Mouse (Mus musculus): Measurements from ENCODE around the gene Nav2. TPM values are rescaled to one million over a fixed set of nuclear protein-coding genes. Genes with fewer than 3 reads are reported as not detected.

Gene Nav2
- polyA plus RNA-seq, 1 experiment = 21.9 TPM

DNA sequence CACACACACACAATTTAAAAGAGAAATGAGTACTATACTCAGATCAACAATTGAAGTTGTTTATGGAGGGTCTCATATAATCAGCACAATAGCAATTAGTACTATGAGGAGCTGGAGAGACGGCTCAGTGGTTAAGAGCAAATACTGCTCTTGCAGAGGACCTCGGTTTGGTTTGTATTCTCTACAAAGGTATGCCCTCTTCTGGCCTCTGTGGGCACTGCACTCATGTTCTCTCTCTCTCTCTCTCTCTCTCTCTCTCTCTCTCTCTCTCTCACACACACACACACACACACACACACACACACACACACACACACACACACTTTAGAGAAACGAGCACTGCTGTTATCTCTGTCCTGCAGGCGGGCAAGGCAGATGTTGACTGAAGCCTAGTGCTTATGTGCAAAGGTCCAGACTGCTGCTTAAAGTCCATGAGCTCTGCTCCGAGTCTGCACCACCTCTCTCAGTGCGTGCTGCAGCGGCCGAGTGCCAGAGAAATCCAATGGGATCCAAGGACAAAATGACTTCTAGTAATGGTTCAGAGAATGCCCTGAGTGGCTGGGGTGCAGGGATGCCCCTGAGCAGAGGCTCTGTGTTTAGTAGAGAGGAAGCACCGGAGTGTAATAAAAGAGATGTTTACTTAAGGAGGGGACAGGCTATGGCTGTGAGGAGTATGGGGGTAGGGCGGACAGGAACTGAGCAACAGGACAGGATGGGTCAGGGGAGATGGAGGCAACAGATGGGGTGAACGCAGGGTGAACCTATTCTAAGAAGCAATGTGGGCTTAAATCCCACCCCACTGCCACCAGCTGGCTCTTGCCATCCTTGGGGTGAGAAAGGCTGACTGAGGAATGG, 375.2 kb downstream of the Nav2 start:
- no peak overlapping the region for H3K4me2 ChIP-seq (ENCODE audit: low read depth)
- H3K36me3 ChIP-seq (ENCODE audit: control insufficient read depth, insufficient read depth) = no peaks in the 10 kb centered on the region
- H3K27me3 ChIP-seq (ENCODE audit: control insufficient read depth, insufficient read depth, insufficient read length) = no peaks in the 10 kb centered on the region
- H3ac ChIP-seq (ENCODE audit: control insufficient read depth, insufficient read length) = no peak overlapping the region
- H3K79me2 ChIP-seq (ENCODE audit: control insufficient read depth, insufficient read depth) = no peaks in the 10 kb centered on the region
- TF ChIP-seq TCF12 (IDR thresholded peaks at IDR 0.05; ENCODE audit: insufficient read depth, poor library complexity, severe bottlenecking) (no peak), POLR2A (IDR thresholded peaks at IDR 0.05; ENCODE audit: insufficient read length, low read depth) (no peak), USF1 (IDR thresholded peaks at IDR 0.05; ENCODE audit: low read depth) (no peak)
- no peak overlapping the region for H3K4me3 ChIP-seq

DNA sequence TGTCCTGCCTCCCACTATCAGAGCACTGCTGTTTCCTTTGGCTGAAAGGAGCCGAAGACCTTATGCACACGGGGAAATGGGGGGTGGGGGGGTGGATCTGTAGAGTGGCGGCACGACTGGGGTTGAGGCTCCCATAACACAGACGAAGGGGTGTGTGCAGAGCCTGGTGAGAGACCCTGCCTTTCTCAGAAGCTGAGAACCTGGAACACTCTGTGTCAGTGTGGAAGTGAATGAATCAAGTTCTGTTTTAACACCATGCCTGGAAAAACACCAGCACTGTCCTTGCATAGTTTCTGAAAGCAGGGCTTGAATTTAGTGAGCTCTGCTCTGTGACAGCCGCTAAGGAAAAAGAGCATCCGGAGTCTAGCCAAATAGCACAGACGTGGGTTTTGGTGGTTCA, 379.7 kb downstream of the Nav2 start:
- H3K36me3 ChIP-seq (ENCODE audit: control insufficient read depth, insufficient read depth) = no peaks in the 10 kb centered on the region
- no peak overlapping the region for H3K4me3 ChIP-seq
- H3K79me2 ChIP-seq (ENCODE audit: control insufficient read depth, insufficient read depth) = no peaks in the 10 kb centered on the region
- no peaks in the 10 kb centered on the region for H3K27me3 ChIP-seq (ENCODE audit: control insufficient read depth, insufficient read depth, insufficient read length)
- H3K4me2 ChIP-seq (ENCODE audit: low read depth) = no peak overlapping the region
- H3ac ChIP-seq (ENCODE audit: control insufficient read depth, insufficient read length) = no peak overlapping the region
- TF ChIP-seq TCF12 (IDR thresholded peaks at IDR 0.05; ENCODE audit: insufficient read depth, poor library complexity, severe bottlenecking) = no peak
- TF ChIP-seq SRF (IDR thresholded peaks at IDR 0.05; ENCODE audit: control insufficient read depth, insufficient read length, low read depth) = no peak

DNA sequence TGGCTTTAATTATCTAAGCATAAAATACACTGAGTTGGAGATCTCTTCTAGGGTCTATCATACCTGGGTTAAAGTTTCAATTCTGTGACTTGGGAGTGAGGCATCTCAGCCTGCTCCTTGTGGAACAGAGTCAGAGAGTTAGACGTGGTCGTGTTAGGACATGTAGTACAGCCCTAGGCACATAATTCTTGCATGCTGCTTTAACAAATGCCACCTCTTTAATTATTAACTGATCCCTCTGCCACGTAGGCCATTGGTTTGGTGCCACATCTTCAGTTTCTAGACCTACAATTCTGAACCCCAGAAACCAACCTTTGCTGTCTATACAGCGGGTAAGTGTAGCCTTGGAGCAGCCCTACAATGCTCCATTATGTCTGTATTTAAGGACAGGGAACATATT, 381.8 kb downstream of the Nav2 start:
- Histone ChIP-seq H3ac (ENCODE audit: control insufficient read depth, insufficient read length) (no peak overlapping the region), H3K79me2 (ENCODE audit: control insufficient read depth, insufficient read depth) (no peaks in the 10 kb centered on the region), H3K4me3 (no peak overlapping the region), H3K4me2 (ENCODE audit: low read depth) (no peak overlapping the region), H3K27me3 (ENCODE audit: control insufficient read depth, insufficient read depth, insufficient read length) (no peaks in the 10 kb centered on the region), H3K36me3 (ENCODE audit: control insufficient read depth, insufficient read depth) (no peaks in the 10 kb centered on the region)
- TF ChIP-seq SRF (IDR thresholded peaks at IDR 0.05; ENCODE audit: control insufficient read depth, insufficient read length, low read depth) = no peak
- no peak for TF ChIP-seq POLR2AphosphoS2 (IDR thresholded peaks at IDR 0.05; ENCODE audit: insufficient read length, low read depth)
- TF ChIP-seq MAX (IDR thresholded peaks at IDR 0.05; ENCODE audit: low read depth) = no peak
- no peak for TF ChIP-seq CEBPB (IDR thresholded peaks at IDR 0.05; ENCODE audit: insufficient read depth, poor library complexity, severe bottlenecking)
- no peak for TF ChIP-seq E2F4 (IDR thresholded peaks at IDR 0.05; ENCODE audit: insufficient read depth)
- TF ChIP-seq TCF3 (IDR thresholded peaks at IDR 0.05; ENCODE audit: insufficient read length, low read depth) = no peak
- TF ChIP-seq USF1 (IDR thresholded peaks at IDR 0.05; ENCODE audit: low read depth) = no peak
- no peak for TF ChIP-seq REST (IDR thresholded peaks at IDR 0.05; ENCODE audit: insufficient read depth, insufficient read length)
- no peak for TF ChIP-seq POLR2A (IDR thresholded peaks at IDR 0.05; ENCODE audit: insufficient read length, low read depth)

DNA sequence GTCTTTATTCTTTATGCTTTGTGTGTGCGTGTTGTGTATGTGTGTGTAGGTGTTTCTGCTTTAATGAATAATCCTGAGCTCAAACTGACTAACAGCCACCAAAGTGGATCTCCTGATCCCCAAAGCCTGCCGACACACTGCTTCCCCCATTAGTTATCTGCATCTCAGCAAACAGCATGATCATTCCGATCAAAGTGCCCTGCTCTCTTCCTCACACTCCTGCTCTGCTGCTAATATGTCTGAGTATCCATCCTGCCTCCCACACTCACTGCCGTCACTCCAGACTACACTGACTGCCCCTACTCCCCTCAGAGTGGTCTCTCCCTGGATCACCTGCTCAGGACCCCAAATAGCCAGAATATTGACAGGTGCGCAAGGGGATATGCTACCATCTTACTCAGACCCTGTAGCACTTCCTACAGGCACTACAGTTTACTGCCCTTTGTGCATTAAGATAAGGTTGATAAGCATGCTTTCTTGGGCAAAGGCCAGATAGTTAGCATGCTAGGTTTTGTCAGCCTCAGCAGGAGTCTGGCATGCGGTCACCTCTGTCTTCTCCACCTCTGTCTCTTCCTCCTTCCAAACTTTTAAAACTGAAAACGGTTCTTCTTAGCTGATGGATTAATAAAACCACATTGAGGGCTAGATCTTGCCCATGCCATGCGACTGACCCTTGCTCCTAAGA, 382.8 kb downstream of the Nav2 start:
- H3K4me3 ChIP-seq = no peak overlapping the region
- H3K27me3 ChIP-seq (ENCODE audit: control insufficient read depth, insufficient read depth, insufficient read length) = no peaks in the 10 kb centered on the region
- H3ac ChIP-seq (ENCODE audit: control insufficient read depth, insufficient read length) = no peak overlapping the region
- no peaks in the 10 kb centered on the region for H3K36me3 ChIP-seq (ENCODE audit: control insufficient read depth, insufficient read depth)
- no peaks in the 10 kb centered on the region for H3K79me2 ChIP-seq (ENCODE audit: control insufficient read depth, insufficient read depth)
- TF ChIP-seq REST (IDR thresholded peaks at IDR 0.05; ENCODE audit: insufficient read depth, insufficient read length) (no peak), SRF (IDR thresholded peaks at IDR 0.05; ENCODE audit: control insufficient read depth, insufficient read length, low read depth) (no peak), CEBPB (IDR thresholded peaks at IDR 0.05; ENCODE audit: insufficient read depth, poor library complexity, severe bottlenecking) (no peak), USF1 (IDR thresholded peaks at IDR 0.05; ENCODE audit: low read depth) (no peak), TCF3 (IDR thresholded peaks at IDR 0.05; ENCODE audit: insufficient read length, low read depth) (no peak), TCF12 (IDR thresholded peaks at IDR 0.05; ENCODE audit: insufficient read depth, poor library complexity, severe bottlenecking) (no peak), POLR2A (IDR thresholded peaks at IDR 0.05; ENCODE audit: insufficient read length, low read depth) (no peak), POLR2AphosphoS2 (IDR thresholded peaks at IDR 0.05; ENCODE audit: insufficient read length, low read depth) (no peak), MAX (IDR thresholded peaks at IDR 0.05; ENCODE audit: low read depth) (no peak), MYOD1 (IDR thresholded peaks at IDR 0.05; ENCODE audit: control insufficient read depth in 1 of 3, insufficient read length in 2 of 3, low read depth in 2 of 3) (no peak)
- H3K4me2 ChIP-seq (ENCODE audit: low read depth) = no peak overlapping the region

DNA sequence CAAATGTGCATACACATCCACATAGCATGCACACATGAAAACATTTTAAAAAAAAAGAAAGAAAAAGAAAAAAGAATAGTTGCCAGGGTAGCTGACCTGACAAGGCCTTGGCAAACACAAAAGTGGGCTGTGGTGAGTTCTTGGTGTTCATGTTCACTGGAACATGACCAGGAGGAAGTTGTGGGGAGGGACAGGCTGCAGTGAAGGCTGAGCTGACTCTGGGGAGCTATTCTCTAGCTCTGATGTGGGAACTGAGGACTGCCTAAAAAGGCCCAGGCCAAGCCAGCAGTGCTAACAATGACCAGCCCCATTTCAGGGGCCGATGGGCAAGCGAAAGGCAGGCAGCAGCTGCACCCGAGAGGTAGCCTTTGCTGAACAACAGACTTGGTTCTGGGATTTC, 388.6 kb downstream of the Nav2 start:
- H3K36me3 ChIP-seq (ENCODE audit: control insufficient read depth, insufficient read depth) = no peaks in the 10 kb centered on the region
- no peak overlapping the region for H3K4me3 ChIP-seq
- no peak overlapping the region for H3K4me2 ChIP-seq (ENCODE audit: low read depth)
- H3ac ChIP-seq (ENCODE audit: control insufficient read depth, insufficient read length) = no peak overlapping the region
- no peaks in the 10 kb centered on the region for H3K79me2 ChIP-seq (ENCODE audit: control insufficient read depth, insufficient read depth)
- TF ChIP-seq USF1 (IDR thresholded peaks at IDR 0.05; ENCODE audit: low read depth) = no peak
- no peak for TF ChIP-seq SRF (IDR thresholded peaks at IDR 0.05; ENCODE audit: control insufficient read depth, insufficient read length, low read depth)
- TF ChIP-seq REST (IDR thresholded peaks at IDR 0.05; ENCODE audit: insufficient read depth, insufficient read length) = no peak
- no peak for TF ChIP-seq TCF12 (IDR thresholded peaks at IDR 0.05; ENCODE audit: insufficient read depth, poor library complexity, severe bottlenecking)
- TF ChIP-seq MYOG (IDR thresholded peaks at IDR 0.05; ENCODE audit: control insufficient read depth in 1 of 3, insufficient read depth in 1 of 3, insufficient read length in 2 of 3, low read depth in 2 of 3) = no peak
- TF ChIP-seq TCF3 (IDR thresholded peaks at IDR 0.05; ENCODE audit: insufficient read length, low read depth) = no peak
- no peak for TF ChIP-seq POLR2A (IDR thresholded peaks at IDR 0.05; ENCODE audit: insufficient read length, low read depth)
- no peak for TF ChIP-seq E2F4 (IDR thresholded peaks at IDR 0.05; ENCODE audit: insufficient read depth)
- no peak for TF ChIP-seq MYOD1 (IDR thresholded peaks at IDR 0.05; ENCODE audit: control insufficient read depth in 1 of 3, insufficient read length in 2 of 3, low read depth in 2 of 3)
- no peak for TF ChIP-seq POLR2AphosphoS2 (IDR thresholded peaks at IDR 0.05; ENCODE audit: insufficient read length, low read depth)
- TF ChIP-seq CEBPB (IDR thresholded peaks at IDR 0.05; ENCODE audit: insufficient read depth, poor library complexity, severe bottlenecking) = no peak
- no peak for TF ChIP-seq MAX (IDR thresholded peaks at IDR 0.05; ENCODE audit: low read depth)
- H3K27me3 ChIP-seq (ENCODE audit: control insufficient read depth, insufficient read depth, insufficient read length) = no peaks in the 10 kb centered on the region
